Mouse (Mus musculus): ENCODE measurements at regions not wholly inside any gene's neighbourhood (a gene's known extent, or its start where the extent isn't known, plus 50 kb on each side); places are given as distances from the start of the nearest gene placed in this dataset.
A peak's percentile ranks its signal among the peaks of the same experiment; 100 is the strongest.

DNA sequence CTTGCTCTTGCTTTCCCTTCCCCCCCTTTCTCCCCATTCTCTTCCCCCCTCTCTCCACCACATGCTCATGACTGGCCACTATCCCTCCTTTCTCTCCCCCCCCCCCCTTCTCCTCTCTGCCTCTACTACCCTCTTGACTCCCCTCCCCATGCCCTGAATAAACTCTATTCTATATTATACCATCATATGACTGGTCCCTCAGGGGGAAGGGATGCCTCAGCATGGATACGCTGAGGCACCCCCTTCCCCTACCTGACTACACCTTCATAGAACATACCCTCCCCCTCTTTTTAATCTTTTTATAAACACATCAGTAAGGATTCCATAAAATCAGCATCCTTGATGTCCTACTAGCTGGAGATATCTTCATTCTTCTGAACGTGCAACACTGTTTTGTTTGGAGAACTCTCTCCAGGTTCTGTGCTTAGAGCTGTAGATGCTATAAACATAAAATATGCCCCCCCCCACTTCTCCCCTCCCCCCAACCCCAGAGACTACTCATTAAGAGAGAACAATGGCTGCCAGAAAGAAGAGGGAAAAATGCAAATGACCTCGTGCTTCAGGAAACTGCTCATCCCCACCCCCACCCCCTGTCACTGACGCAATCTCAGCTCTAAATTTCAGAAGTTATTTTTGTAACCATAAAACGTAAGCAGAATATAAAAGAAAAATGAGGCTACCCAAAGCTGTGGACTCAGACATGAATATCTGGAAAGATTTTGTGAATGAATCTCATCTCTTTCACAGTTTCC is 102.3 kb downstream of the Pja2 start:
- Histone ChIP-seq H3K4me2 (ENCODE audit: low read depth, low read length) (no peak overlapping the region), H3K27me3 (ENCODE audit: control insufficient read depth, insufficient read depth, low read length) (no peaks in the 10 kb centered on the region), H3K9ac (replicated peaks; ENCODE audit: low read depth, low read length) (no peak overlapping the region), H3K4me3 (ENCODE audit: low read depth, low read length) (no peak overlapping the region), H3K9me3 (replicated peaks; ENCODE audit: control insufficient read depth, low read length) (no peaks in the 10 kb centered on the region), H3K27ac (ENCODE audit: low read depth) (no peak overlapping the region), H3K4me1 (ENCODE audit: control insufficient read depth, insufficient read depth) (no peaks in the 10 kb centered on the region), H3K36me3 (replicated peaks; ENCODE audit: control insufficient read depth, insufficient read depth, low read length) (no peaks in the 10 kb centered on the region)
- WGBS: 46% methylated on average over 5 of the region's 5 CpGs
- DNase-seq (ENCODE audit: low spot score) (no peak), ATAC-seq (ENCODE audit: insufficient read depth, low read depth) (no peak)
- TF ChIP-seq EP300 (IDR thresholded peaks at IDR 0.05; ENCODE audit: low read depth) (no peak), CTCF (IDR thresholded peaks at IDR 0.05; ENCODE audit: low read depth) (no peak)

DNA sequence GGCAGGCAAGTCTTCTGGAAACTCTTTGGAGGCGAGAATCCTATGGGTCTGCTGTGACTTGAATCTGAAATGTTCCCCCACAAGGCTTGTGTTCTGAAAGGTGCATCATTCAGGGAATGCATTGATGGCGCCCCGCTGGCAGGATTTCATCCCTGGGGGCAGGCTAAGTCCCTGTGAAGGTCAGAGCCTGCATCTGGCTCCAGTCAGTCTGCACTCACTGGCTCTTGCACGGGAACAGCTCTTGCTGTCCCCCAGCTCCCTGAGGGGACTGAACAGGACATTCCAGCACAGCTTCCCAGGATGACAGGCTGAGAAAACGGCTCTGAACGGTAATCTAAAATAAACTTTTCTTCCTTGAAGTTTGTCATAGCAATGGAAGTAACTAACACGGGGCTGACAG is 117.1 kb downstream of the Pja2 start:
- TF ChIP-seq CTCF (IDR thresholded peaks at IDR 0.05; ENCODE audit: low read depth): no peak
- no peak for TF ChIP-seq EP300 (IDR thresholded peaks at IDR 0.05; ENCODE audit: low read depth)
- H3K4me2 ChIP-seq (ENCODE audit: low read depth, low read length): no peak overlapping the region
- no peaks in the 10 kb centered on the region for H3K27me3 ChIP-seq (ENCODE audit: control insufficient read depth, insufficient read depth, low read length)
- H3K27ac ChIP-seq (ENCODE audit: low read depth): peak overlapping the region; percentile 34
- peak; percentile 52 for DNase-seq (ENCODE audit: low spot score)
- 17% methylated on average over 7 of the region's 7 CpGs for WGBS
- no peaks in the 10 kb centered on the region for H3K9me3 ChIP-seq (replicated peaks; ENCODE audit: control insufficient read depth, low read length)
- peak; percentile 90 for ATAC-seq (ENCODE audit: insufficient read depth, low read depth)
- H3K36me3 ChIP-seq (replicated peaks; ENCODE audit: control insufficient read depth, insufficient read depth, low read length): no peaks in the 10 kb centered on the region
- peaks cover 13% of the 10 kb centered on the region for H3K4me1 ChIP-seq (ENCODE audit: control insufficient read depth, insufficient read depth)
- H3K4me3 ChIP-seq (ENCODE audit: low read depth, low read length): no peak overlapping the region
- no peak overlapping the region for H3K9ac ChIP-seq (replicated peaks; ENCODE audit: low read depth, low read length)

GRCm38 (mm10) chr17:64213251-64213650 is 118.5 kb downstream of the Pja2 start:
- no peaks in the 10 kb centered on the region for H3K27me3 ChIP-seq (ENCODE audit: control insufficient read depth, insufficient read depth, low read length)
- DNase-seq (ENCODE audit: low spot score): no peak
- no peak overlapping the region for H3K27ac ChIP-seq (ENCODE audit: low read depth)
- H3K4me1 ChIP-seq (ENCODE audit: control insufficient read depth, insufficient read depth): peaks cover 13% of the 10 kb centered on the region
- H3K9ac ChIP-seq (replicated peaks; ENCODE audit: low read depth, low read length): no peak overlapping the region
- no peak for ATAC-seq (ENCODE audit: insufficient read depth, low read depth)
- no peak overlapping the region for H3K4me2 ChIP-seq (ENCODE audit: low read depth, low read length)
- H3K4me3 ChIP-seq (ENCODE audit: low read depth, low read length): no peak overlapping the region
- no peaks in the 10 kb centered on the region for H3K36me3 ChIP-seq (replicated peaks; ENCODE audit: control insufficient read depth, insufficient read depth, low read length)
- H3K9me3 ChIP-seq (replicated peaks; ENCODE audit: control insufficient read depth, low read length): no peaks in the 10 kb centered on the region
- 80% methylated on average over 4 of the region's 4 CpGs for WGBS
- TF ChIP-seq EP300 (IDR thresholded peaks at IDR 0.05; ENCODE audit: low read depth): no peak

DNA sequence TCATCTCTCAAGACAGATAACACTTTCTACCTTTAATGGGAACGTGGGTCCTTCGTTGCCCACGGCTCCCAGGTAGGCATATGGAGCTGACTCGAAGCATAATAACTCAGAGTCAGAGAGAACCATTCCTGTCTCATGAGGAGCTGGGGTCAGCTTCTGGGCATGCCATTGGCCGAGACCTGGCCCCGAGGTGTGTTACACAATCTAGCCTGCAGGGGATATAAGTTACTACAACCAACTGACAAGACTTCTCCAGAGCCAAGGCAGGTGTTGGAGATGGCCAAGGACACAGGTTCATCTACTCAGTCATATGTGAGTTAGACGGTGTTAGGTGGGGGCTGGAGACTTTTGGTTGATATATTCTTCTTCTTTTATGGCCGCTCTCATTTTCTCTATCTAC is 120.4 kb downstream of the Pja2 start:
- Histone ChIP-seq H3K4me3 (ENCODE audit: low read depth, low read length) (no peak overlapping the region), H3K9me3 (replicated peaks; ENCODE audit: control insufficient read depth, low read length) (no peaks in the 10 kb centered on the region), H3K4me1 (ENCODE audit: control insufficient read depth, insufficient read depth) (peaks cover 13% of the 10 kb centered on the region), H3K27ac (ENCODE audit: low read depth) (no peak overlapping the region), H3K27me3 (ENCODE audit: control insufficient read depth, insufficient read depth, low read length) (no peaks in the 10 kb centered on the region), H3K4me2 (ENCODE audit: low read depth, low read length) (no peak overlapping the region), H3K36me3 (replicated peaks; ENCODE audit: control insufficient read depth, insufficient read depth, low read length) (no peaks in the 10 kb centered on the region), H3K9ac (replicated peaks; ENCODE audit: low read depth, low read length) (no peak overlapping the region)
- TF ChIP-seq CTCF (IDR thresholded peaks at IDR 0.05; ENCODE audit: low read depth): no peak
- no peak for TF ChIP-seq EP300 (IDR thresholded peaks at IDR 0.05; ENCODE audit: low read depth)
- no peak for DNase-seq (ENCODE audit: low spot score)
- no peak for ATAC-seq (ENCODE audit: insufficient read depth, low read depth)
- 87% methylated on average over 8 of the region's 8 CpGs for WGBS

- no peak overlapping the region for H3K4me3 ChIP-seq (ENCODE audit: low read depth, low read length)
- no peaks in the 10 kb centered on the region for H3K9me3 ChIP-seq (replicated peaks; ENCODE audit: control insufficient read depth, low read length)
- 44% methylated on average over 5 of the region's 5 CpGs for WGBS
- no peak overlapping the region for H3K27ac ChIP-seq (ENCODE audit: low read depth)
- no peaks in the 10 kb centered on the region for H3K36me3 ChIP-seq (replicated peaks; ENCODE audit: control insufficient read depth, insufficient read depth, low read length)
- DNase-seq (ENCODE audit: low spot score) (peak; percentile 14), ATAC-seq (ENCODE audit: insufficient read depth, low read depth) (no peak)
- H3K27me3 ChIP-seq (ENCODE audit: control insufficient read depth, insufficient read depth, low read length): no peaks in the 10 kb centered on the region
- no peak overlapping the region for H3K9ac ChIP-seq (replicated peaks; ENCODE audit: low read depth, low read length)
- no peak overlapping the region for H3K4me2 ChIP-seq (ENCODE audit: low read depth, low read length)
- TF ChIP-seq CTCF (IDR thresholded peaks at IDR 0.05; ENCODE audit: low read depth): no peak
- no peak for TF ChIP-seq EP300 (IDR thresholded peaks at IDR 0.05; ENCODE audit: low read depth)
- H3K4me1 ChIP-seq (ENCODE audit: control insufficient read depth, insufficient read depth): peaks cover 13% of the 10 kb centered on the region
These were observed 121.3 kb downstream of the Pja2 start for GRCm38 (mm10) chr17:64210366-64210765.

GRCm38 (mm10) chr17:64209640-64210039 is 122.1 kb downstream of the Pja2 start:
- Histone ChIP-seq H3K4me3 (ENCODE audit: low read depth, low read length) (no peak overlapping the region), H3K9ac (replicated peaks; ENCODE audit: low read depth, low read length) (no peak overlapping the region), H3K9me3 (replicated peaks; ENCODE audit: control insufficient read depth, low read length) (no peaks in the 10 kb centered on the region), H3K4me2 (ENCODE audit: low read depth, low read length) (no peak overlapping the region), H3K36me3 (replicated peaks; ENCODE audit: control insufficient read depth, insufficient read depth, low read length) (no peaks in the 10 kb centered on the region), H3K27ac (ENCODE audit: low read depth) (no peak overlapping the region), H3K27me3 (ENCODE audit: control insufficient read depth, insufficient read depth, low read length) (no peaks in the 10 kb centered on the region), H3K4me1 (ENCODE audit: control insufficient read depth, insufficient read depth) (peaks cover 10% of the 10 kb centered on the region)
- DNase-seq (ENCODE audit: low spot score) (no peak), ATAC-seq (ENCODE audit: insufficient read depth, low read depth) (no peak)
- TF ChIP-seq CTCF (IDR thresholded peaks at IDR 0.05; ENCODE audit: low read depth): no peak
- no peak for TF ChIP-seq EP300 (IDR thresholded peaks at IDR 0.05; ENCODE audit: low read depth)
- WGBS: 87% methylated on average over 10 of the region's 10 CpGs
